Mouse (Mus musculus): ENCODE results near the gene Mrps34. TPM values are rescaled to one million over a fixed set of nuclear protein-coding genes. Genes with fewer than 3 reads are reported as not detected.
A peak's percentile ranks its signal among the peaks of the same experiment; 100 is the strongest.

The Mrps34 gene
- polyA plus RNA-seq, 1 experiment from 2014 or later: 141 TPM

DNA sequence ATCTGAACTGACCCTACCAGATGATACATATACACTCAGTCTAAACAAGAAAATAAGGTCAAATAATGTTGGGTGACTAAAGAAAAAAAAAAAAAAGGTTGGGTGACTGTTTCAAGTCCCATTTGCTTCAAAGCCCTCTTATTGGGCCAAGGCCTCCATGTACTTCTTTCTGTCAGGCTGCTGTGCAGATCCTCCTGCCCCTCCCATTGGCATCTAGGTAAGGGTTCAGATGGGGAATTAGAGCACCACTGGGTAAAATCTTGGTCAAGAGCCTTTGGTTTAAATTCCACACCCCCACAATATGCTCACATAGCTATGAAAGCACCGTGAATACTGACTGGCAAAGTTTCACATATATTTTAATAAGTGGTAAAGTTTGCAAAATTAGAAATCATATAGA, 28.3 kb downstream of the Mrps34 start:
- ATAC-seq (replicated peaks; ENCODE audit: low FRiP score, low read depth) (no peak), DNase-seq (ENCODE audit: low spot score) (no peak)
- Histone ChIP-seq H3K4me3 (replicated peaks; ENCODE audit: low read depth, low read length) (no peak overlapping the region), H3K4me1 (replicated peaks; ENCODE audit: insufficient read depth, low read length) (no peaks in the 10 kb centered on the region), H3K27ac (no peak overlapping the region), H3K36me3 (ENCODE audit: insufficient read depth, low read length) (peaks cover 75% of the 10 kb centered on the region), H3K9ac (ENCODE audit: low read depth, low read length) (no peak overlapping the region), H3K4me2 (ENCODE audit: low read length) (no peak overlapping the region), H3K27me3 (ENCODE audit: insufficient read depth, low read length) (no peaks in the 10 kb centered on the region), H3K9me3 (replicated peaks; ENCODE audit: low read length) (no peaks in the 10 kb centered on the region)
- 91% methylated on average over 1 of the region's 1 CpGs for WGBS
- no peak for TF ChIP-seq CTCF (IDR thresholded peaks at IDR 0.05; ENCODE audit: low read depth)

DNA sequence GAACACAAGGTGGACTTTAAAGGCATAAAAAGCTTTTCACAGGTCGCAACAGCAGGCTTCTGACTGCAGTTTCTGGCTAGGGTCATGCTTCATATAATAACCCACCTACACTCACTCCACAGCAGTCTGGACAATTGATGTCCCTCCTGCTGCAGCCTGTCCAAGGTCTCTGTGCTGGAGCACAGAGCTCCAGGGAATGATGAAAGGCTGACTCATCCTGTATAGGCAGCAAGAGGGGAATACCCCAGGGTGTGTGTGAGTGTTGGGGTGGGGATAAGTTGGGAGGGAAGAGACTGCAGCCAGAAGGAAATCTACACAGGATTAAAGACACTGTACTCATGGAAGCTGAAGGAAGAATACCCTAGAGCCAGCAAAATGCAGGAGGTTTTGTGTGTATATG, 34.6 kb downstream of the Mrps34 start:
- Histone ChIP-seq H3K4me2 (ENCODE audit: low read length) (no peak overlapping the region), H3K27me3 (ENCODE audit: insufficient read depth, low read length) (no peaks in the 10 kb centered on the region), H3K36me3 (ENCODE audit: insufficient read depth, low read length) (peaks cover 29% of the 10 kb centered on the region; the same call in 1 of the 2 replicates), H3K4me3 (replicated peaks; ENCODE audit: low read depth, low read length) (no peak overlapping the region), H3K9ac (ENCODE audit: low read depth, low read length) (no peak overlapping the region), H3K9me3 (replicated peaks; ENCODE audit: low read length) (no peaks in the 10 kb centered on the region), H3K27ac (no peak overlapping the region), H3K4me1 (replicated peaks; ENCODE audit: insufficient read depth, low read length) (peaks cover 3% of the 10 kb centered on the region; the same call in 1 of the 2 replicates)
- 71% methylated on average over 1 of the region's 1 CpGs for WGBS
- no peak for DNase-seq (ENCODE audit: low spot score)
- no peak for ATAC-seq (replicated peaks; ENCODE audit: low FRiP score, low read depth)
- no peak for TF ChIP-seq CTCF (IDR thresholded peaks at IDR 0.05; ENCODE audit: low read depth)

DNA sequence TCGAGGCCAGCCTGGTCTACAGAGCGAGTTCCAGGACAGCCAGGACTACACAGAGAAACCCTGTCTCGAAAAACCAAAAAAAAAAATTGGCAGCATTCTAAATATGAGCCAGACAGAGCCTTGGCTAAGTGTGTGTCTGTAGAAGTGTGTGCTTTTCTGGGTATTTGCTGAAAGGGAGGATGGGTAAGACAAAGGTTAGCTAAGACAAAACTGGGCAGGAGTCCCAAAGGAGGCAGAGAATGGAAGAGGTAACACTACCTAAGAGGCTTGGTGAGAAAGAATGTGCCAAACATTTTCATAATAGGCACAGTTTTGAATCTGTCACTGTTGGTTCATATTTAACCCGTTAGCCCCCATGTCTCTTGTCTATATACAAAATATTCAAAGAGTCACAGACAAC, 37.5 kb downstream of the Mrps34 start:
- 91% methylated on average over 4 of the region's 4 CpGs for WGBS
- ATAC-seq (replicated peaks; ENCODE audit: low FRiP score, low read depth) (no peak), DNase-seq (ENCODE audit: low spot score) (no peak)
- H3K9me3 ChIP-seq (replicated peaks; ENCODE audit: low read length): no peaks in the 10 kb centered on the region
- TF ChIP-seq CTCF (IDR thresholded peaks at IDR 0.05; ENCODE audit: low read depth): no peak
- no peak overlapping the region for H3K4me3 ChIP-seq (replicated peaks; ENCODE audit: low read depth, low read length)
- no peak overlapping the region for H3K27ac ChIP-seq
- no peak overlapping the region for H3K4me2 ChIP-seq (ENCODE audit: low read length)
- H3K27me3 ChIP-seq (ENCODE audit: insufficient read depth, low read length): no peaks in the 10 kb centered on the region
- H3K36me3 ChIP-seq (ENCODE audit: insufficient read depth, low read length): peaks cover 7% of the 10 kb centered on the region; the same call in 1 of the 2 replicates
- peaks cover 13% of the 10 kb centered on the region for H3K4me1 ChIP-seq (replicated peaks; ENCODE audit: insufficient read depth, low read length)
- H3K9ac ChIP-seq (ENCODE audit: low read depth, low read length): no peak overlapping the region

DNA sequence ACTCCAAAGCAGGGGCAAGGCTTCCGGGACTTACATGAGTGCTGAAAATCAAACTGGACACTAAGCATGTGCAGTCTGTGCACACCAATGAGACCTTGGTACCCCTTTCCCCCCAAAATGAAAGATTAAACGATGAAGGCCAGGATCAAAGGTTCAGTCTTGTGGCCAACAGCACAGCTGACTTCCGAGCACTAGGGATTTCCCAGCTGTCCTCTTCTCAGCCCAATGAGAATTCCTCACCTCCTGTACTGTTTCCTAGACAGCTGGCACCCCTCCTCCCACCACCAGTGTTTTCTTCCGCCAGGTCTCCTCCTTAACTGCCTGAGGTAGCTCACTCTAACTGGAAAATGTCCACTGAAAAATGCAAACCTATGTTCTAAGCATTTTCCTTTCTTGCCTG, 38.2 kb downstream of the Mrps34 start:
- Histone ChIP-seq H3K4me2 (ENCODE audit: low read length) (no peak overlapping the region), H3K27me3 (ENCODE audit: insufficient read depth, low read length) (no peaks in the 10 kb centered on the region), H3K27ac (no peak overlapping the region), H3K4me1 (replicated peaks; ENCODE audit: insufficient read depth, low read length) (peaks cover 13% of the 10 kb centered on the region), H3K9me3 (replicated peaks; ENCODE audit: low read length) (no peaks in the 10 kb centered on the region), H3K36me3 (ENCODE audit: insufficient read depth, low read length) (0 out of 2 replicates have a peak, but pooled peaks cover 4% of the 10 kb centered on the region), H3K9ac (ENCODE audit: low read depth, low read length) (0 out of 2 replicates have a peak overlapping the region, but pooled peaks have one; percentile 18), H3K4me3 (replicated peaks; ENCODE audit: low read depth, low read length) (no peak overlapping the region)
- no peak for TF ChIP-seq CTCF (IDR thresholded peaks at IDR 0.05; ENCODE audit: low read depth)
- 59% methylated on average over 4 of the region's 4 CpGs for WGBS
- ATAC-seq (replicated peaks; ENCODE audit: low FRiP score, low read depth) (no peak), DNase-seq (ENCODE audit: low spot score) (no peak)

DNA sequence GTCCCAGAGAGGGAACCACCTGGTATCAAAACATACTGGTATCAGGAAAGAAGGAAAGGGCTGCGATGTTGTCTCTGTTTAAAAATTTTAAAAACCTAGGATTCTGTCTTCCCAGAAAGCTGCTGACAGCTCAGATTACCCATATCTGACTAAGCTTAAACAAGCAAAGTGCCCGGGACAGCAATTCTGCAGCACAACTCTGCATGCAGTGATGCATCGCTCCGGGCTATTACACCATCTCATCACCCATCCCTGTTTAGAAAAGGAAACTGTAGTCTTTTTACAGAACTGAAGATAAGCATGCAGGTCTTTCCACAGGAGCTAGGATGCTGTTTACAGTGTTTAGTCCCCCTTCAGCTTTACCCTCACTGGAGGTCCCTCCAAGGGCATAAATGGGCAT, 40.0 kb downstream of the Mrps34 start:
- WGBS: 73% methylated on average over 4 of the region's 4 CpGs

DNA sequence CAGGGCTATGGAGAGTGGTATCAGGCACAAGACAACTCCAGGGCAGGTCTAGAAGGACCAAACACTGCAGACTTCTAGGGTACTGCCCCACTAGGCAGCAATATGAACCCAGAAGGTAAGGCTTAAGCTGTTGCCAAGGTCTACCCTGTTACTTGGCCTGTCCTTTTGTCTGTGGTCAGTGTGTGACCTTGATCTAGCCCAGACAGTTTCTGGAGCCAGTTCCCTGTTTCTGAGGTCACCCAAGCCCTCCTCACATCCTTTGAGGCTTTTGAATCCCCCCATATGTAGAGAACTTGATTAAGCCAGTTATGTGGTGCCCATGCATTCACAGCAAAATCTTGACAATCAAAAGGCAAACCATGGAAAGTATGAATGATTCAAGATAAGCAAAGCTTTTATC, 40.8 kb downstream of the Mrps34 start:
- peak overlapping the region; percentile 67 for H3K9ac ChIP-seq (ENCODE audit: low read depth, low read length)
- TF ChIP-seq CTCF (IDR thresholded peaks at IDR 0.05; ENCODE audit: low read depth): no peak
- H3K36me3 ChIP-seq (ENCODE audit: insufficient read depth, low read length): 0 out of 2 replicates have a peak, but pooled peaks cover 4% of the 10 kb centered on the region
- peaks cover 13% of the 10 kb centered on the region for H3K4me1 ChIP-seq (replicated peaks; ENCODE audit: insufficient read depth, low read length)
- H3K27me3 ChIP-seq (ENCODE audit: insufficient read depth, low read length): no peaks in the 10 kb centered on the region
- DNase-seq (ENCODE audit: low spot score) (no peak), ATAC-seq (replicated peaks; ENCODE audit: low FRiP score, low read depth) (no peak)
- H3K4me2 ChIP-seq (ENCODE audit: low read length): peak overlapping the region; percentile 78
- no peaks in the 10 kb centered on the region for H3K9me3 ChIP-seq (replicated peaks; ENCODE audit: low read length)
- H3K27ac ChIP-seq: no peak overlapping the region
- H3K4me3 ChIP-seq (replicated peaks; ENCODE audit: low read depth, low read length): peak overlapping the region; percentile 84

More for the DNA sequence above, 40.0 kb downstream of the Mrps34 start:
- H3K9me3 ChIP-seq (replicated peaks; ENCODE audit: low read length): no peaks in the 10 kb centered on the region
- peaks cover 13% of the 10 kb centered on the region for H3K4me1 ChIP-seq (replicated peaks; ENCODE audit: insufficient read depth, low read length)
- TF ChIP-seq CTCF (IDR thresholded peaks at IDR 0.05; ENCODE audit: low read depth): no peak
- no peak overlapping the region for H3K27ac ChIP-seq
- peak overlapping the region; percentile 67; the same call in 1 of the 2 replicates for H3K9ac ChIP-seq (ENCODE audit: low read depth, low read length)
- no peak overlapping the region for H3K4me3 ChIP-seq (replicated peaks; ENCODE audit: low read depth, low read length)
- H3K36me3 ChIP-seq (ENCODE audit: insufficient read depth, low read length): 0 out of 2 replicates have a peak, but pooled peaks cover 4% of the 10 kb centered on the region
- H3K27me3 ChIP-seq (ENCODE audit: insufficient read depth, low read length): no peaks in the 10 kb centered on the region
- H3K4me2 ChIP-seq (ENCODE audit: low read length): 0 out of 2 replicates have a peak overlapping the region, but pooled peaks have one; percentile 78
- DNase-seq (ENCODE audit: low spot score) (no peak), ATAC-seq (replicated peaks; ENCODE audit: low FRiP score, low read depth) (no peak)

All from kidney, postnatal 0 days (tissue).